Mouse (Mus musculus): ENCODE measurements at regions not wholly inside any gene's neighbourhood (a gene's known extent, or its start where the extent isn't known, plus 50 kb on each side); places are given as distances from the start of the nearest gene placed in this dataset.
A peak's percentile ranks its signal among the peaks of the same experiment; 100 is the strongest.

- Histone ChIP-seq H3K27me3 (replicated peaks) (no peaks in the 10 kb centered on the region), H3K4me3 (replicated peaks in 1 of 3; ENCODE audit: low read depth in 2 of 3, low read length in 2 of 3, poor library complexity in 1 of 3) (no peak overlapping the region), H3K9me3 (replicated peaks; ENCODE audit: low read length) (no peaks in the 10 kb centered on the region), H3K9ac (ENCODE audit: insufficient read depth, low read depth) (no peak overlapping the region), H3K79me2 (replicated peaks; ENCODE audit: control insufficient read depth, extremely low read depth, insufficient read depth, poor library complexity, severe bottlenecking) (no peaks in the 10 kb centered on the region), H3K36me3 (replicated peaks in 1 of 2; ENCODE audit: control insufficient read depth in 1 of 2, insufficient read depth in 1 of 2, low read length in 1 of 2) (no peaks in the 10 kb centered on the region), H3K4me2 (ENCODE audit: insufficient read depth, low read depth, poor library complexity, severe bottlenecking) (no peak overlapping the region), H3K4me1 (ENCODE audit: control insufficient read depth in 1 of 2, insufficient read depth in 2 of 2) (peaks cover 12 to 42% of the 10 kb centered on the region in 2 experiments), H3K27ac (ENCODE audit: insufficient read depth, low read depth) (no peak overlapping the region)
- no peak for TF ChIP-seq MAFK (IDR thresholded peaks at IDR 0.05; ENCODE audit: insufficient replicate concordance, low read length)
- TF ChIP-seq RCOR1 (conservative IDR thresholded peaks at IDR 0.05; ENCODE audit: low read depth, low read length): no peak
- no peak for TF ChIP-seq UBTF (IDR thresholded peaks at IDR 0.05; ENCODE audit: low read depth, low read length)
- no peak for TF ChIP-seq EP300 (IDR thresholded peaks at IDR 0.05; ENCODE audit: low read length)
- TF ChIP-seq POLR2A (IDR thresholded peaks at IDR 0.05; ENCODE audit: low read depth, low read length): no peak
- TF ChIP-seq IRF4 (IDR thresholded peaks at IDR 0.05; ENCODE audit: low read depth, low read length): no peak
- TF ChIP-seq CTCF (conservative IDR thresholded peaks at IDR 0.05 in 1 of 2, IDR thresholded peaks at IDR 0.05 in 1 of 2; ENCODE audit: low read depth in 2 of 2, low read length in 2 of 2): no peak
- TF ChIP-seq USF2 (conservative IDR thresholded peaks at IDR 0.05; ENCODE audit: low read depth, low read length): no peak
- no peak for TF ChIP-seq CHD1 (IDR thresholded peaks at IDR 0.05; ENCODE audit: low read depth, low read length)
- TF ChIP-seq POLR2AphosphoS2 (IDR thresholded peaks at IDR 0.05; ENCODE audit: low read depth, low read length): no peak
- TF ChIP-seq SMC3 (IDR thresholded peaks at IDR 0.05; ENCODE audit: low read depth, low read length): no peak
- no peak for TF ChIP-seq GABPA (IDR thresholded peaks at IDR 0.05; ENCODE audit: insufficient replicate concordance, low read depth, low read length)
- no peak for TF ChIP-seq BHLHE40 (IDR thresholded peaks at IDR 0.05; ENCODE audit: low read depth, low read length)
- TF ChIP-seq JUND (conservative IDR thresholded peaks at IDR 0.05; ENCODE audit: low read depth, low read length): no peak
- TF ChIP-seq HCFC1 (IDR thresholded peaks at IDR 0.05; ENCODE audit: low read depth, low read length): no peak
- no peak for TF ChIP-seq TCF12 (IDR thresholded peaks at IDR 0.05; ENCODE audit: low read depth, low read length)
- dilution Hi-C loops (cut with MboI; ENCODE audit: extremely low pct_ligation_motif_present, extremely low pct_unique_long_range_greater_than_20kb, low sequenced_read_pairs) (no loop called here), in situ Hi-C loops (cut with MboI; ENCODE audit: low pct_ligation_motif_present, low pct_unique_long_range_greater_than_20kb, low sequenced_read_pairs) (no loop called here)
- no peak for DNase-seq (ENCODE audit: extremely low read depth)
Observed at GRCm38 (mm10) chr1:64223779-64224687, 102.0 kb upstream of the Klf7 start.

- in situ Hi-C loops (cut with MboI; ENCODE audit: low pct_ligation_motif_present, low pct_unique_long_range_greater_than_20kb, low sequenced_read_pairs): no loop called here
- H3K36me3 ChIP-seq (replicated peaks in 1 of 2; ENCODE audit: control insufficient read depth in 1 of 2, insufficient read depth in 1 of 2, low read length in 1 of 2): no peaks in the 10 kb centered on the region
- no peaks in the 10 kb centered on the region for H3K27me3 ChIP-seq (replicated peaks)
- H3K4me2 ChIP-seq (ENCODE audit: insufficient read depth, low read depth, poor library complexity, severe bottlenecking): no peak overlapping the region
- peaks cover 12 to 42% of the 10 kb centered on the region in 2 experiments for H3K4me1 ChIP-seq (ENCODE audit: control insufficient read depth in 1 of 2, insufficient read depth in 2 of 2)
- no peak overlapping the region for H3K27ac ChIP-seq (ENCODE audit: insufficient read depth, low read depth)
- H3K9ac ChIP-seq (ENCODE audit: insufficient read depth, low read depth): no peak overlapping the region
- H3K4me3 ChIP-seq (replicated peaks in 1 of 3; ENCODE audit: low read depth in 2 of 3, low read length in 2 of 3, poor library complexity in 1 of 3): no peak overlapping the region
- dilution Hi-C loops (cut with MboI; ENCODE audit: extremely low pct_ligation_motif_present, extremely low pct_unique_long_range_greater_than_20kb, low sequenced_read_pairs): no loop called here
- no peaks in the 10 kb centered on the region for H3K79me2 ChIP-seq (replicated peaks; ENCODE audit: control insufficient read depth, extremely low read depth, insufficient read depth, poor library complexity, severe bottlenecking)
- DNase-seq (ENCODE audit: extremely low read depth): no peak
- no peaks in the 10 kb centered on the region for H3K9me3 ChIP-seq (replicated peaks; ENCODE audit: low read length)
- no peak for TF ChIP-seq CHD1 (IDR thresholded peaks at IDR 0.05; ENCODE audit: low read depth, low read length)
- no peak for TF ChIP-seq MAX (IDR thresholded peaks at IDR 0.05; ENCODE audit: low read length)
- TF ChIP-seq ZNF384 (IDR thresholded peaks at IDR 0.05; ENCODE audit: low read depth, low read length): peak; percentile 72
- TF ChIP-seq NRF1 (IDR thresholded peaks at IDR 0.05; ENCODE audit: low read depth, low read length): no peak
- peak; percentile 24; the same call in 1 of the 2 replicates for TF ChIP-seq EP300 (IDR thresholded peaks at IDR 0.05; ENCODE audit: low read length)
- no peak for TF ChIP-seq BHLHE40 (IDR thresholded peaks at IDR 0.05; ENCODE audit: low read depth, low read length)
- no peak for TF ChIP-seq NELFE (IDR thresholded peaks at IDR 0.05; ENCODE audit: low read depth, low read length)
- TF ChIP-seq HCFC1 (IDR thresholded peaks at IDR 0.05; ENCODE audit: low read depth, low read length): no peak
- TF ChIP-seq TBP (conservative IDR thresholded peaks at IDR 0.05; ENCODE audit: low read depth, low read length): no peak
- TF ChIP-seq GABPA (IDR thresholded peaks at IDR 0.05; ENCODE audit: insufficient replicate concordance, low read depth, low read length): no peak
Observed at GRCm38 (mm10) chr1:64222475-64222874, 100.4 kb upstream of the Klf7 start.

Measured in CH12.LX (cell line).